Mouse (Mus musculus) liver, embryonic 11.5 days (tissue): ENCODE data around the gene Rnf146. TPM values are rescaled to one million over a fixed set of nuclear protein-coding genes. Genes with fewer than 3 reads are reported as not detected.
A peak's percentile ranks its signal among the peaks of the same experiment; 100 is the strongest.

Experiments
- ATAC-seq: fragments of 200-750 bp; cut with Nextera tagmentation; replicated peaks from 2 replicates; pipeline ENCODE4 v1.8.0; 2017; ENCODE audit warnings: moderate number of reproducible peaks, mild to moderate bottlenecking, moderate TSS enrichment, moderate library complexity; ENCODE audit not compliant: low FRiP score
- DNase-seq: peaks from one replicate; pipeline ENCODE4 v3.0.0-alpha.2; 2017; ENCODE audit warnings: low spot score
- H3K27ac ChIP-seq: fragments of 300-500 bp; sonication (generic); 2 replicates; pipeline ENCODE4 v1.5.1; 2014; ENCODE audit warnings: mild to moderate bottlenecking, low read depth, low read length, control low read depth
- H3K27me3 ChIP-seq: fragments of 300-500 bp; sonication (generic); replicated peaks from 2 replicates; pipeline ENCODE4 v1.6.1; 2014; ENCODE audit warnings: low read length, mixed read lengths; ENCODE audit not compliant: control insufficient read depth, insufficient read depth
- H3K36me3 ChIP-seq: fragments of 300-500 bp; sonication (generic); 2 replicates; pipeline ENCODE4 v1.6.1; 2014; ENCODE audit warnings: mild to moderate bottlenecking, low read length, moderate library complexity, mixed read lengths; ENCODE audit not compliant: control insufficient read depth, insufficient read depth
- H3K4me1 ChIP-seq: fragments of 300-500 bp; sonication (generic); replicated peaks from 2 replicates; pipeline ENCODE4 v1.6.1; 2014; ENCODE audit warnings: low read length, mixed read lengths; ENCODE audit not compliant: control insufficient read depth, insufficient read depth
- H3K4me2 ChIP-seq: fragments of 300-500 bp; sonication (generic); 2 replicates; pipeline ENCODE4 v1.6.1; 2014; ENCODE audit warnings: mild to moderate bottlenecking, control low read depth, moderate library complexity
- H3K4me3 ChIP-seq: fragments of 300-500 bp; sonication (generic); 2 replicates; pipeline ENCODE4 v1.5.1; 2014; ENCODE audit warnings: low read depth, low read length, control low read depth
- H3K9ac ChIP-seq: fragments of 300-500 bp; sonication (generic); 2 replicates; pipeline ENCODE4 v1.6.1; 2014; ENCODE audit warnings: low read depth, low read length, control low read depth
- H3K9me3 ChIP-seq: fragments of 300-500 bp; sonication (generic); 2 replicates; pipeline ENCODE4 v1.6.1; 2016; ENCODE audit warnings: low read length, inconsistent platforms, mixed read lengths; ENCODE audit not compliant: control insufficient read depth
- WGBS: fragments of 180-500 bp; shearing (Covaris S2); extraction: QIAGEN DNeasy Blood & Tissue Kit; methylation state at CpG from one replicate; pipeline ENCODE4 v1.1.7; 2014; 5-methylcytosine and 5-hydroxymethylcytosine counted together
- polyA plus RNA-seq: library from polyadenylated mRNA; unstranded; fragments of >200 nt; fragmentation: Nextera tagmentation; extraction: Ambion mirVana; gene quantifications from 2 replicates; pipeline ENCODE4 v1.2.1, GENCODE M21; 2014

Gene Rnf146
- polyA plus RNA-seq, 1 experiment from 2014 or later, result 28.3 TPM

DNA sequence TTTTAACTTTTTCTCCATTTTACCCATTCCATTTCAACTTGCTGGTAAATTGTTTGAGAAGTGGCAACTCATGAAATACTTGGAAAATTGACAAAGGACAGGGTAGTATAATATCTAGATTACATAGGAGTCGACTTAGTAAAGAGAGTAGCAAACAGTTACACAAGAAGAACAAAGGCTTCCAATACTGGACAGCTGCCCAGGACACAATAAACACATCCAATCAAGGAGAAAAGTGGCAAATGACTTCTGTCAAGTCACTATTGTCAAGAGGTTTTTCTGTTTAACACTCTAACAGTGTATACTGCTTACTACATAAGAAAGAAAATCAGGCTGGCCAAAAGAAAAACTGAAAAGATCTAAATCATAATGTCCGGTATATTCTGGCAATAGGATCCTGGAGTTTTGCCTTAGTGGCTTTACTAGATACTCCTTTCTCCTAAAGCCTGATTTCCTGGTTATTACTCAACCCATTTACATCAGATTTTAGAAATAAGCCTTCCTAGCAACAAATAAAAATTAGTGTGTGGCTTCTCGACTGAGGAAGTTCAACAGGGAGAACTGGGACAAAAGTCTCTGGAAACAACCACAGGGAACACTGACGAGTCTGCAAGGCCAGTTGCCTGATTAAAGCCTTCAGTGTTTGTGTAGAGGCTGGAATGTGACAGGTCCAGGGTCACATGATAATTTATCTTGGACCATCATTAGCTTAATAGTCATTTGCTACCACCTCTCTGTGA, 50.6 kb downstream of the Rnf146 start:
- H3K4me3 ChIP-seq, result peak overlapping the region; percentile 73; the same call in 1 of the 2 replicates
- WGBS, result 82% methylated on average over 4 of the region's 4 CpGs
- no peaks in the 10 kb centered on the region for H3K36me3 ChIP-seq
- ATAC-seq, result no peak
- peak overlapping the region; percentile 10; the same call in 1 of the 2 replicates for H3K9ac ChIP-seq
- no peak overlapping the region for H3K27ac ChIP-seq
- no peaks in the 10 kb centered on the region for H3K4me1 ChIP-seq
- H3K4me2 ChIP-seq, result peak overlapping the region; percentile 67
- no peaks in the 10 kb centered on the region for H3K27me3 ChIP-seq
- no peaks in the 10 kb centered on the region for H3K9me3 ChIP-seq
- DNase-seq, result no peak

DNA sequence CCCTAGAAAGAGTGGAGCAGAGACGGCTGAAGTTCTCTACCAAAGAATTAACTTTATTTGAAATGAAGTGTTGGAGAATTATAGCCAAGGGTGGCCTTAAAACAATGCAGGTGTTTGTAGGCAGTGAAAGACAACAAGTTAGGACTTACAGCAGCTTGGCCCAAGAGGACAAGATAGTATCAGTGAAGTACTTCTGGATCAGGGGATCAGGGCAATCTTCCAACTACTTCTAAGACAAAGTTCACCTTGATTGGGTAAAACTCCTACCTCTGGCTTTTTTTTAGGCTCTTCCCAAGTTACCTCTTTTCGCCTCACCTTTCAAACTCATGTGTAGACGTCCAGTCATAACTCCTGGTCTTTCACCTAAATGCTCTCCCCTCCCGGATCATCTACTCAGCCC, 60.0 kb downstream of the Rnf146 start:
- H3K4me1 ChIP-seq, result no peaks in the 10 kb centered on the region
- H3K9me3 ChIP-seq, result no peaks in the 10 kb centered on the region
- ATAC-seq (no peak), DNase-seq (no peak)
- H3K9ac ChIP-seq, result no peak overlapping the region
- no peak overlapping the region for H3K27ac ChIP-seq
- no peak overlapping the region for H3K4me2 ChIP-seq
- no peaks in the 10 kb centered on the region for H3K27me3 ChIP-seq
- no peak overlapping the region for H3K4me3 ChIP-seq
- no peaks in the 10 kb centered on the region for H3K36me3 ChIP-seq
- 86% methylated on average over 4 of the region's 4 CpGs for WGBS

Other genes starting within 250 kb of the Rnf146 start
- 0.64 and 0.90 TPM in 2 replicates for gene Soga3, start 218.6 kb downstream of the Rnf146 start, polyA plus RNA-seq
- not detected in 2 replicates for gene Gm49353, start 163.5 kb downstream of the Rnf146 start, polyA plus RNA-seq
- 0.06 and 0.07 TPM in 2 replicates for gene 9330159F19Rik, start 150.8 kb downstream of the Rnf146 start, polyA plus RNA-seq
- 32.9 and 38.0 TPM in 2 replicates for gene Echdc1, start 49.3 kb downstream of the Rnf146 start, polyA plus RNA-seq
- 8.4 and 9.4 TPM in 2 replicates for gene Rspo3, start 173.4 kb upstream of the Rnf146 start, polyA plus RNA-seq